Mouse (Mus musculus): ENCODE results near the gene Dmap1. TPM values are rescaled to one million over a fixed set of nuclear protein-coding genes. Genes with fewer than 3 reads are reported as not detected.

Gene Dmap1
- polyA plus RNA-seq, 1 experiment from 2014 or later, result 57.3 TPM

DNA sequence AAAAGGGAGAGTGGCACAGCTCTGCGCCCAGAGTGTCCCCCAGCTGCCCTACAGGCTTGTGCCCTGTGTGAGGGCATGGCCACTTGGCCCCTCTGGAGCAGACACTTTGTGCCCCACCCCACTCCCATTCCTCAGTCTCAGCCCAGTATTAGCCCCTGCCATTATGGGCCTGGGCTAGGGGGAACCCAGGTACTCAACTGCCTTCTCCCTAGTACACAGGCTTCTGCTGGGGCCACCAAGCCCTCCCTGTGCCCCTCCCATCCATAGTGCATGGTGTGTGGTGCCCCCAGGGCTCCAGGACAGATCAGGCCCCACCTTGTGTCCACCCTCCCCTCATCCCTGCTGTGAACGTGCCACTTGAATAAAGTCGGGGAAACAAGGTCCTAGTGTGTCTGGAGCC, 8.2 kb downstream of the Dmap1 start:
- Histone ChIP-seq H3K4me1 (no peaks in the 10 kb centered on the region), H3K4me3 (replicated peaks) (no peak overlapping the region), H3K36me3 (peaks cover 54% of the 10 kb centered on the region), H3K27me3 (no peaks in the 10 kb centered on the region), H3K9me3 (replicated peaks) (no peaks in the 10 kb centered on the region), H3K27ac (replicated peaks) (no peak overlapping the region), H3K9ac (no peak overlapping the region), H3K4me2 (replicated peaks) (no peak overlapping the region)
- 84% methylated on average over 3 of the region's 3 CpGs for WGBS
- no peak for ATAC-seq (ENCODE audit: insufficient number of reproducible peaks, low FRiP score, low TSS enrichment, low read depth)

DNA sequence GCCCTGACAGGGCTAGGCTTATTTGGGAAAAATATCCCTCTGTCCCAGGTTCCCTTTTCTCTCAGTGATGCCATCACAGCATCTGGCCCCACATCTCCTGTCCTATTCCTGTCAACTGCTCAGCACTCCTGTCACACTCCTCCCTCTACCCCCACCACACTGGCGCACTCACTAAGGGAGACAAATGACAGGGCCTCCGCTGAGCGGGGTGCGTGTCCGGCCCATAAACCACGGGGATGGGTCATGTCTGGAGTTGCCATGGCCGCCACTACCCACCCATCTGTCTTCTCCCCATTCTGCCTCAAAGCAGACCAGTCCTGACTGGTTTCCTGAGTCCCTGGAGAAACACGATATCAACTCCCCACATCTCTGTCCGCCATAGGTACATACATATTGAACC, 10.0 kb downstream of the Dmap1 start:
- Histone ChIP-seq H3K27ac (replicated peaks) (no peak overlapping the region), H3K4me3 (replicated peaks) (no peak overlapping the region), H3K9ac (no peak overlapping the region), H3K27me3 (no peaks in the 10 kb centered on the region), H3K4me1 (no peaks in the 10 kb centered on the region), H3K4me2 (replicated peaks) (no peak overlapping the region), H3K36me3 (peaks cover 38% of the 10 kb centered on the region), H3K9me3 (replicated peaks) (no peaks in the 10 kb centered on the region)
- 72% methylated on average over 9 of the region's 9 CpGs for WGBS
- ATAC-seq (ENCODE audit: insufficient number of reproducible peaks, low FRiP score, low TSS enrichment, low read depth), result no peak

DNA sequence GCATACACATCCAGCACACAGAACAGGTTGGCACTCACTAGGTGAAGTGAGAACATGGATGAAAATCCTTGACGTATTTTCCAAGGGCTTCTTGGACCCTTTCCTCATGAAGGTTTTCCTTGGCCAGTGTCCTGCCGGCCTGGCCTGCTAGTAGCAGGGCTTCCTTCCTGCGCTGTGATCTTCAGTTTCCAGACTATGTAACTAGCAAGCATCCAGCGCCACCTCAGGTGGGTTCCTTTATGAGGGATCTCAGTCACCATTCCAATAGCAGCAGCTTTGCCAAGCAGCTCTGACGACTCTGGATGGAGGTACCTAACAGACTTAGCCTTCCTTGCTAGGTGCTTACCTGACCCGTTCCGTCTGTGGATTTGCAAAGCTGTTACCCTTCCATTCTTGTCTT, 12.2 kb downstream of the Dmap1 start:
- Histone ChIP-seq H3K4me3 (replicated peaks) (no peak overlapping the region), H3K4me1 (no peaks in the 10 kb centered on the region), H3K9me3 (replicated peaks) (no peaks in the 10 kb centered on the region), H3K27me3 (no peaks in the 10 kb centered on the region), H3K4me2 (replicated peaks) (no peak overlapping the region), H3K9ac (no peak overlapping the region), H3K36me3 (peaks cover 23% of the 10 kb centered on the region), H3K27ac (replicated peaks) (no peak overlapping the region)
- ATAC-seq (ENCODE audit: insufficient number of reproducible peaks, low FRiP score, low TSS enrichment, low read depth), result no peak
- 81% methylated on average over 7 of the region's 7 CpGs for whole genome bisulfite sequencing

GRCm38 (mm10) chr4:117666054-117666453, 16.0 kb downstream of the Dmap1 start:
- H3K36me3 ChIP-seq, result peaks cover 22% of the 10 kb centered on the region; the same call in 1 of the 2 replicates
- no peaks in the 10 kb centered on the region for H3K9me3 ChIP-seq (replicated peaks)
- no peak overlapping the region for H3K4me2 ChIP-seq (replicated peaks)
- H3K27me3 ChIP-seq, result no peaks in the 10 kb centered on the region
- H3K27ac ChIP-seq (replicated peaks), result no peak overlapping the region
- whole genome bisulfite sequencing, result 81% methylated on average over 8 of the region's 8 CpGs
- H3K4me1 ChIP-seq, result no peaks in the 10 kb centered on the region
- no peak overlapping the region for H3K9ac ChIP-seq
- no peak overlapping the region for H3K4me3 ChIP-seq (replicated peaks)
- no peak for ATAC-seq (ENCODE audit: insufficient number of reproducible peaks, low FRiP score, low TSS enrichment, low read depth)

DNA sequence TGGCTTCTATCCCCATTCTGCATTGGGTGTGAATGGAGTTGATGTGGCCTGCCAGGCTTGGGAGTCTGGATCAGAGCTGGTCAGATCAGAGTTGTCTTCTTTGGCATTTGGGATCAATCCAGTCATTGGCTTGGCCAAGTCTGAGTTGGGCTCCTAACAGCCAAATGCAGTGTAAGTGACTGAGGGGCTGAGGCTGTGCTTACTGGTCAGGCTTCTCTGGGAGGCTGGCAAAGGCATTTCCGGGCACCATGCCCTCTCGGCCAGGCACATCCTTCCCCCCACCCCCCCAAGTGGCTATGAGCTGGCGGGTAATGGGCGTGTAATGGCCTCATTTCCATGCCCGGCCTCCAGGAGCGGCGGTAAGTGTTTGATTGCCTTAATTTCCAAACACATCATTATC, 16.5 kb downstream of the Dmap1 start:
- Histone ChIP-seq H3K4me1 (no peaks in the 10 kb centered on the region), H3K9me3 (replicated peaks) (no peaks in the 10 kb centered on the region), H3K9ac (no peak overlapping the region), H3K27ac (replicated peaks) (no peak overlapping the region), H3K4me3 (replicated peaks) (no peak overlapping the region), H3K36me3 (peaks cover 27% of the 10 kb centered on the region; the same call in 1 of the 2 replicates), H3K4me2 (replicated peaks) (no peak overlapping the region), H3K27me3 (no peaks in the 10 kb centered on the region)
- WGBS, result 75% methylated on average over 7 of the region's 7 CpGs
- ATAC-seq (ENCODE audit: insufficient number of reproducible peaks, low FRiP score, low TSS enrichment, low read depth), result no peak

GRCm38 (mm10) chr4:117664411-117665137, 17.5 kb downstream of the Dmap1 start:
- Histone ChIP-seq H3K4me1 (no peaks in the 10 kb centered on the region), H3K9ac (no peak overlapping the region), H3K4me2 (replicated peaks) (no peak overlapping the region), H3K27ac (replicated peaks) (no peak overlapping the region), H3K9me3 (replicated peaks) (no peaks in the 10 kb centered on the region), H3K4me3 (replicated peaks) (no peak overlapping the region), H3K36me3 (peaks cover 31% of the 10 kb centered on the region; the same call in 1 of the 2 replicates), H3K27me3 (no peaks in the 10 kb centered on the region)
- no peak for ATAC-seq (ENCODE audit: insufficient number of reproducible peaks, low FRiP score, low TSS enrichment, low read depth)
- 82% methylated on average over 10 of the region's 10 CpGs for WGBS

DNA sequence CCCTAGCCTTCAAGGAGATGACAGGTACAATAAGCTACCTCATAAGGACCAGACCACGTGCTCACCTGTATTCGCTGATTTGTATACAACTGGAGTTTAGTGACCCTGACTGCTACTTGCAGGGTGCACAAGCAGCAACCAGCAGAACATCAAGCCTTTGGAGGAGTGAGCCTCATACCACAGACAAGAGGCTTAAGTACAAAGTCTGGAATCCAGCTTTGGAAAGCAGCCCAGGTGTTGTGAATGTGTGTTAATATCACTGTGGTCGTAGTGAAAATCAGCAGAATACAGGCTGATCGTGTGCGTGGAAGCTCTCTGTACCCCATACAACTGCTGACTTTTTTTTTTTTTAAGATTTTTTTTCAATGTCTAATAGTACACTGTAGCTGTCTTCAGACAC, 22.1 kb downstream of the Dmap1 start:
- Histone ChIP-seq H3K4me3 (replicated peaks) (no peak overlapping the region), H3K4me1 (peaks cover 32% of the 10 kb centered on the region), H3K27ac (replicated peaks) (no peak overlapping the region), H3K4me2 (replicated peaks) (no peak overlapping the region), H3K9ac (no peak overlapping the region), H3K27me3 (no peaks in the 10 kb centered on the region), H3K36me3 (0 out of 2 replicates have a peak, but pooled peaks cover 26% of the 10 kb centered on the region), H3K9me3 (replicated peaks) (no peaks in the 10 kb centered on the region)
- WGBS, result 84% methylated on average over 5 of the region's 5 CpGs
- ATAC-seq (ENCODE audit: insufficient number of reproducible peaks, low FRiP score, low TSS enrichment, low read depth), result no peak

GRCm38 (mm10) chr4:117658582-117659444, 23.3 kb downstream of the Dmap1 start:
- 0 out of 2 replicates have a peak, but pooled peaks cover 29% of the 10 kb centered on the region for H3K36me3 ChIP-seq
- no peak overlapping the region for H3K27ac ChIP-seq (replicated peaks)
- H3K9ac ChIP-seq, result no peak overlapping the region
- no peaks in the 10 kb centered on the region for H3K27me3 ChIP-seq
- no peaks in the 10 kb centered on the region for H3K9me3 ChIP-seq (replicated peaks)
- ATAC-seq (ENCODE audit: insufficient number of reproducible peaks, low FRiP score, low TSS enrichment, low read depth), result no peak
- no peak overlapping the region for H3K4me3 ChIP-seq (replicated peaks)
- WGBS, result 50% methylated on average over 14 of the region's 14 CpGs
- H3K4me1 ChIP-seq, result peaks cover 44% of the 10 kb centered on the region
- H3K4me2 ChIP-seq (replicated peaks), result no peak overlapping the region

DNA sequence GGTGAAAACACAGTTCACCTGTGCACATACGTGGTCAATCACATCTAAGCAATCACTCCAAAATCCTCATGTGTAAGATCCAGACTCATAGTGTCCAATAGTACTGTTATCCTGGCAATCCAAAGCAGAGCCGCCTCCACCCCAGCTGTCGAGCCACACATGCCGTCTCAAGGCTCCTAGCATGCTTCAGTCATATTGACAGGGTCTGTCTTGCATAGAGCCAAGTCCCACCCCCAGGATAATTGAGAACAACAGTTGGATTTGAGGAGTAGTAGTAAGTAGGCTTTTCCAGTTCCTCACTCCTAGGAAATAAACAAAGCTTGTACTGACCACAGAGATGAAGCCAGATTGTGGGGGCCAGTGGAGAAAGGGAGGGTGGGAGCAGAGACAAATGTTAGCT, 24.4 kb downstream of the Dmap1 start:
- Histone ChIP-seq H3K4me3 (replicated peaks) (no peak overlapping the region), H3K9ac (no peak overlapping the region), H3K36me3 (0 out of 2 replicates have a peak, but pooled peaks cover 23% of the 10 kb centered on the region), H3K27ac (replicated peaks) (peak overlapping the region; percentile 65), H3K9me3 (replicated peaks) (no peaks in the 10 kb centered on the region), H3K4me2 (replicated peaks) (no peak overlapping the region), H3K27me3 (no peaks in the 10 kb centered on the region), H3K4me1 (peaks cover 45% of the 10 kb centered on the region)
- 31% methylated on average over 4 of the region's 4 CpGs for WGBS
- peak; percentile 65 for ATAC-seq (ENCODE audit: insufficient number of reproducible peaks, low FRiP score, low TSS enrichment, low read depth)

- no peak overlapping the region for H3K9ac ChIP-seq
- no peak overlapping the region for H3K4me2 ChIP-seq (replicated peaks)
- no peaks in the 10 kb centered on the region for H3K9me3 ChIP-seq (replicated peaks)
- no peak overlapping the region for H3K4me3 ChIP-seq (replicated peaks)
- H3K27ac ChIP-seq (replicated peaks), result peak overlapping the region; percentile 65
- 0 out of 2 replicates have a peak, but pooled peaks cover 17% of the 10 kb centered on the region for H3K36me3 ChIP-seq
- no peaks in the 10 kb centered on the region for H3K27me3 ChIP-seq
- WGBS, result 44% methylated on average over 6 of the region's 6 CpGs
- H3K4me1 ChIP-seq, result peaks cover 45% of the 10 kb centered on the region
- no peak for ATAC-seq (ENCODE audit: insufficient number of reproducible peaks, low FRiP score, low TSS enrichment, low read depth)
These were observed 25.1 kb downstream of the Dmap1 start for GRCm38 (mm10) chr4:117656961-117657360.

GRCm38 (mm10) chr4:117655500-117655863, 26.6 kb downstream of the Dmap1 start:
- H3K9me3 ChIP-seq (replicated peaks), result no peaks in the 10 kb centered on the region
- no peak for ATAC-seq (ENCODE audit: insufficient number of reproducible peaks, low FRiP score, low TSS enrichment, low read depth)
- H3K4me2 ChIP-seq (replicated peaks), result no peak overlapping the region
- H3K27ac ChIP-seq (replicated peaks), result no peak overlapping the region
- WGBS, result 33% methylated on average over 5 of the region's 5 CpGs
- no peaks in the 10 kb centered on the region for H3K27me3 ChIP-seq
- no peak overlapping the region for H3K4me3 ChIP-seq (replicated peaks)
- no peak overlapping the region for H3K9ac ChIP-seq
- peaks cover 45% of the 10 kb centered on the region for H3K4me1 ChIP-seq
- 0 out of 2 replicates have a peak, but pooled peaks cover 6% of the 10 kb centered on the region for H3K36me3 ChIP-seq

All from embryonic facial prominence, embryonic 15.5 days (tissue).